Mouse (Mus musculus) c-Kit-positive CD71-negative TER-119-negative erythroid progenitor cells, embryonic 14.5 days (primary cell): ENCODE measurements around the gene Fam189a2.

Source experiments
- DNase-seq: peaks from one replicate; pipeline ENCODE4 v3.0.0-alpha.2; 2013; ENCODE audit warnings: low read depth

The Fam189a2 gene

GRCm38 (mm10) chr19:24030871-24031556, at the start of gene Fam189a2:
Gene Fam189a2, minus strand, starts transcription at chr19:24031019.
- no peak for DNase-seq

- no peak for DNase-seq
These were observed 46.8 kb upstream of the Fam189a2 start for GRCm38 (mm10) chr19:24077658-24078057.

- no peak for DNase-seq
These were observed 45.7 kb upstream of the Fam189a2 start for GRCm38 (mm10) chr19:24076536-24076935.

GRCm38 (mm10) chr19:24075927-24076326, 45.1 kb upstream of the Fam189a2 start:
- no peak for DNase-seq

- no peak for DNase-seq
These were observed 42.3 kb upstream of the Fam189a2 start for GRCm38 (mm10) chr19:24073155-24073554.

GRCm38 (mm10) chr19:24064348-24064895, 33.6 kb upstream of the Fam189a2 start:
- DNase-seq, result no peak

- no peak for DNase-seq
These were observed 32.8 kb upstream of the Fam189a2 start for GRCm38 (mm10) chr19:24063585-24063984.

- no peak for DNase-seq
These were observed 28.0 kb upstream of the Fam189a2 start for GRCm38 (mm10) chr19:24058851-24059250.

GRCm38 (mm10) chr19:24058021-24058420, 27.2 kb upstream of the Fam189a2 start:
- no peak for DNase-seq

- DNase-seq, result no peak
These were observed 26.1 kb upstream of the Fam189a2 start for GRCm38 (mm10) chr19:24056880-24057279.

- DNase-seq, result no peak
These were observed 24.1 kb upstream of the Fam189a2 start for GRCm38 (mm10) chr19:24054904-24055303.

- no peak for DNase-seq
These were observed 23.4 kb upstream of the Fam189a2 start for GRCm38 (mm10) chr19:24054265-24054664.

- no peak for DNase-seq
These were observed 19.7 kb upstream of the Fam189a2 start for GRCm38 (mm10) chr19:24050514-24050913.

- no peak for DNase-seq
These were observed 18.5 kb upstream of the Fam189a2 start for GRCm38 (mm10) chr19:24049329-24049728.

GRCm38 (mm10) chr19:24046395-24046993, 15.7 kb upstream of the Fam189a2 start:
- DNase-seq, result no peak

GRCm38 (mm10) chr19:24042387-24042786, 11.6 kb upstream of the Fam189a2 start:
- no peak for DNase-seq

- no peak for DNase-seq
These were observed 8.4 kb upstream of the Fam189a2 start for GRCm38 (mm10) chr19:24039061-24039853.

GRCm38 (mm10) chr19:24034367-24034766, 3.5 kb upstream of the Fam189a2 start:
- DNase-seq, result no peak

GRCm38 (mm10) chr19:24032654-24033236, 1.9 kb upstream of the Fam189a2 start:
- no peak for DNase-seq

GRCm38 (mm10) chr19:24030511-24030870, 328 bp downstream of the Fam189a2 start:
- no peak for DNase-seq

GRCm38 (mm10) chr19:24029616-24030510, 956 bp downstream of the Fam189a2 start:
- DNase-seq, result no peak
